Mouse (Mus musculus) myocyte (in vitro differentiated cells): Measurements from ENCODE around the gene Neu1. TPM values are rescaled to one million over a fixed set of nuclear protein-coding genes. Genes with fewer than 3 reads are reported as not detected.

Source experiments
- H3K27me3 ChIP-seq: one replicate; pipeline ENCODE4 v1.6.1; 2011; ENCODE audit not compliant: control insufficient read depth, insufficient read depth, insufficient read length
- H3K36me3 ChIP-seq: one replicate; pipeline ENCODE4 v1.6.1; 2011; ENCODE audit not compliant: control insufficient read depth, insufficient read depth
- H3K4me2 ChIP-seq: one replicate; pipeline ENCODE4 v1.6.1; 2011; ENCODE audit warnings: low read depth, control low read depth
- H3K4me3 ChIP-seq: one replicate; pipeline ENCODE4 v1.5.1; 2011; ENCODE audit warnings: mild to moderate bottlenecking, control low read depth, moderate library complexity
- H3K79me2 ChIP-seq: one replicate; pipeline ENCODE4 v1.6.1; 2011; ENCODE audit not compliant: control insufficient read depth, insufficient read depth
- H3ac ChIP-seq: one replicate; pipeline ENCODE4 v1.6.1; 2011; ENCODE audit not compliant: control insufficient read depth, insufficient read length
- CEBPB ChIP-seq: IDR thresholded peaks from 2 replicates; pipeline ENCODE4 v1.6.1; 2011; ENCODE audit warnings: mild to moderate bottlenecking, moderate library complexity; ENCODE audit not compliant: poor library complexity, insufficient read depth, severe bottlenecking
- E2F4 ChIP-seq: IDR thresholded peaks from one replicate; pipeline ENCODE4 v1.6.1; 2011; ENCODE audit warnings: mild to moderate bottlenecking, control low read depth, moderate library complexity; ENCODE audit not compliant: insufficient read depth
- MAX ChIP-seq: IDR thresholded peaks from one replicate; pipeline ENCODE4 v1.6.1; 2011; ENCODE audit warnings: low read depth, mild to moderate bottlenecking, control low read depth
- MYOD1 ChIP-seq, 3 experiments: IDR thresholded peaks; one replicate each; pipeline ENCODE4 v1.6.1; 2011; ENCODE audit warnings: control low read depth in 2 of 3, low read depth in 2 of 3, mild to moderate bottlenecking in 2 of 3, moderate library complexity in 1 of 3; ENCODE audit not compliant: insufficient read length in 2 of 3, control insufficient read depth in 1 of 3
- MYOG ChIP-seq, 3 experiments: IDR thresholded peaks; one replicate each; pipeline ENCODE4 v1.6.1; 2011; ENCODE audit warnings: control low read depth in 2 of 3, low read depth in 2 of 3, mild to moderate bottlenecking in 2 of 3; ENCODE audit not compliant: insufficient read length in 2 of 3, control insufficient read depth in 1 of 3, insufficient read depth in 1 of 3
- POLR2A ChIP-seq: IDR thresholded peaks from one replicate; pipeline ENCODE4 v1.6.1; 2011; ENCODE audit warnings: low read depth, mild to moderate bottlenecking, control low read depth, moderate library complexity; ENCODE audit not compliant: insufficient read length
- POLR2AphosphoS2 ChIP-seq: IDR thresholded peaks from one replicate; pipeline ENCODE4 v1.6.1; 2011; ENCODE audit warnings: low read depth, control low read depth; ENCODE audit not compliant: insufficient read length
- REST ChIP-seq: IDR thresholded peaks from one replicate; pipeline ENCODE4 v1.6.1; 2011; ENCODE audit warnings: mild to moderate bottlenecking, control low read depth, moderate library complexity; ENCODE audit not compliant: insufficient read depth, insufficient read length
- SRF ChIP-seq: IDR thresholded peaks from one replicate; pipeline ENCODE4 v1.6.1; 2011; ENCODE audit warnings: low read depth; ENCODE audit not compliant: control insufficient read depth, insufficient read length
- TCF12 ChIP-seq: IDR thresholded peaks from one replicate; pipeline ENCODE4 v1.6.1; 2011; ENCODE audit warnings: mild to moderate bottlenecking, control low read depth; ENCODE audit not compliant: poor library complexity, insufficient read depth, severe bottlenecking
- TCF3 ChIP-seq: IDR thresholded peaks from one replicate; pipeline ENCODE4 v1.6.1; 2011; ENCODE audit warnings: low read depth, control low read depth; ENCODE audit not compliant: insufficient read length
- USF1 ChIP-seq: IDR thresholded peaks from one replicate; pipeline ENCODE4 v1.6.1; 2011; ENCODE audit warnings: low read depth, mild to moderate bottlenecking, control low read depth, moderate library complexity
- polyA plus RNA-seq: library from polyadenylated mRNA; unstranded; fragments of >200 nt; fragmentation: generic; extraction: Trizol; gene quantifications from one replicate; pipeline ENCODE4 v1.2.1, GENCODE M21; 2012; ENCODE audit warnings: missing spikeins

The Neu1 gene
- polyA plus RNA-seq, 1 experiment, result 30.1 TPM

DNA sequence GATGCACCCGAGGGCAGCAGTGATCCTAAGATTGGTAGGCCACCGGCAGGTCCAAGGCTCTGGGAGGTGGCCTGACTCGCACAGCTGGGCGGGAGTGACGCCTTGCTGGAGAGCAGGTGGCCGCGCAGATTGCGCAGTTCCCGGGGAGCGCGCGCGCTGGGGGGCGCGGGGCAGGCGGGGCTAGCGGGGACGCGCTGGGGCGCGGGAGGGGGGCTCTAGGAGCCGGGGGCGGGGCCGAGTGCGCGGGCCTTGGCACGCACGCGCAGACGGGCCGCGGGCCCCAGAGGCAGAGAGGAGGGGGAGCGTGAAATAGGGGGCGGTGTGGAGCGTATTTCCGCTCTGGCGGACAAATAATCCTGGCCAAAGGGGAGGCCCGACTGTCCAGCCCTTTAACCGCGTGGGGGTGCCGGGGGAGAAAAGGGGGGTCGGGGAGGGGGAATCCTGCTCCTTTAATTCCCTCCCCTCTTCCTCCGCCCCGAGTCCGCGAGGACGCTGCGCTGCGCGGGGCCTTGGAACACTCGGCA lies 36.9 kb upstream of the Neu1 start:
- Histone ChIP-seq H3K4me2 (peak overlapping the region; percentile 66), H3ac (peak overlapping the region; percentile 48), H3K79me2 (peaks cover 2% of the 10 kb centered on the region), H3K36me3 (no peaks in the 10 kb centered on the region), H3K27me3 (no peaks in the 10 kb centered on the region), H3K4me3 (peak overlapping the region; percentile 29)
- TF ChIP-seq POLR2A (peak; percentile 74), REST (no peak), CEBPB (no peak), SRF (no peak), MYOG (IDR thresholded peaks at IDR 0.05; ENCODE audit: control insufficient read depth in 1 of 3, insufficient read depth in 1 of 3, insufficient read length in 2 of 3, low read depth in 2 of 3) (peak; percentile 53 to 95 (median 90)), MAX (no peak), TCF3 (peak; percentile 57), USF1 (no peak), TCF12 (peak; percentile 54), MYOD1 (IDR thresholded peaks at IDR 0.05; ENCODE audit: control insufficient read depth in 1 of 3, insufficient read length in 2 of 3, low read depth in 2 of 3) (peak in 2 of 3 experiments; percentile 93 to 97), POLR2AphosphoS2 (peak; percentile 69), E2F4 (no peak)

- TF ChIP-seq USF1 (no peak), TCF3 (no peak), SRF (no peak), POLR2AphosphoS2 (peak; percentile 8), TCF12 (no peak), MYOD1 (IDR thresholded peaks at IDR 0.05; ENCODE audit: control insufficient read depth in 1 of 3, insufficient read length in 2 of 3, low read depth in 2 of 3) (peak in 2 of 3 experiments; percentile 3 to 12), REST (no peak), CEBPB (no peak), POLR2A (peak; percentile 10), MAX (no peak), E2F4 (no peak), MYOG (IDR thresholded peaks at IDR 0.05; ENCODE audit: control insufficient read depth in 1 of 3, insufficient read depth in 1 of 3, insufficient read length in 2 of 3, low read depth in 2 of 3) (no peak)
- Histone ChIP-seq H3K27me3 (no peaks in the 10 kb centered on the region), H3K79me2 (peaks cover 10% of the 10 kb centered on the region), H3K36me3 (no peaks in the 10 kb centered on the region), H3K4me2 (peak overlapping the region; percentile 65), H3K4me3 (peak overlapping the region; percentile 29), H3ac (peak overlapping the region; percentile 48)
Measured at GRCm38 (mm10) chr17:34894801-34895530, 36.1 kb upstream of the Neu1 start.

- no peak overlapping the region for H3K4me2 ChIP-seq
- no peaks in the 10 kb centered on the region for H3K36me3 ChIP-seq
- TF ChIP-seq E2F4, result no peak
- TF ChIP-seq TCF3, result no peak
- TF ChIP-seq POLR2A, result no peak
- TF ChIP-seq POLR2AphosphoS2, result no peak
- no peak for TF ChIP-seq REST
- no peak for TF ChIP-seq SRF
- TF ChIP-seq CEBPB, result no peak
- TF ChIP-seq MAX, result no peak
- TF ChIP-seq MYOG (IDR thresholded peaks at IDR 0.05; ENCODE audit: control insufficient read depth in 1 of 3, insufficient read depth in 1 of 3, insufficient read length in 2 of 3, low read depth in 2 of 3), result no peak
- TF ChIP-seq TCF12, result no peak
- no peak for TF ChIP-seq USF1
- no peak for TF ChIP-seq MYOD1 (IDR thresholded peaks at IDR 0.05; ENCODE audit: control insufficient read depth in 1 of 3, insufficient read length in 2 of 3, low read depth in 2 of 3)
- H3ac ChIP-seq, result peak overlapping the region; percentile 48
- peak overlapping the region; percentile 29 for H3K4me3 ChIP-seq
- peaks cover 18% of the 10 kb centered on the region for H3K79me2 ChIP-seq
- H3K27me3 ChIP-seq, result no peaks in the 10 kb centered on the region
Measured at GRCm38 (mm10) chr17:34895724-34896123, 35.3 kb upstream of the Neu1 start.

- no peaks in the 10 kb centered on the region for H3K27me3 ChIP-seq
- no peaks in the 10 kb centered on the region for H3K36me3 ChIP-seq
- peaks cover 24% of the 10 kb centered on the region for H3K79me2 ChIP-seq
- H3K4me2 ChIP-seq, result no peak overlapping the region
- TF ChIP-seq MAX, result no peak
- TF ChIP-seq TCF12, result no peak
- TF ChIP-seq CEBPB, result no peak
- no peak for TF ChIP-seq POLR2AphosphoS2
- TF ChIP-seq MYOG (IDR thresholded peaks at IDR 0.05; ENCODE audit: control insufficient read depth in 1 of 3, insufficient read depth in 1 of 3, insufficient read length in 2 of 3, low read depth in 2 of 3), result no peak
- TF ChIP-seq TCF3, result no peak
- TF ChIP-seq POLR2A, result no peak
- no peak for TF ChIP-seq SRF
- no peak for TF ChIP-seq MYOD1 (IDR thresholded peaks at IDR 0.05; ENCODE audit: control insufficient read depth in 1 of 3, insufficient read length in 2 of 3, low read depth in 2 of 3)
- no peak for TF ChIP-seq REST
- no peak for TF ChIP-seq E2F4
- H3K4me3 ChIP-seq, result no peak overlapping the region
- H3ac ChIP-seq, result no peak overlapping the region
Measured at GRCm38 (mm10) chr17:34896366-34896765, 34.7 kb upstream of the Neu1 start.
